Mouse (Mus musculus): ENCODE measurements around the gene Ccdc190. TPM values are rescaled to one million over a fixed set of nuclear protein-coding genes. Genes with fewer than 3 reads are reported as not detected.

Ccdc190 gene
- polyA plus RNA-seq, 1 experiment = not detected

GRCm38 (mm10) chr1:169948866-169949265, 20.4 kb downstream of the Ccdc190 start:
- Histone ChIP-seq H3K36me3 (ENCODE audit: control insufficient read depth, insufficient read depth, low read length) (no peaks in the 10 kb centered on the region; the same call in 1 of the 2 replicates), H3K27ac (ENCODE audit: insufficient read depth, low read depth, low read length) (no peak overlapping the region), H3K27me3 (replicated peaks; ENCODE audit: control insufficient read depth, insufficient read depth, low read length) (no peaks in the 10 kb centered on the region), H3K4me3 (ENCODE audit: insufficient read depth, low read depth, low read length) (no peak overlapping the region), H3K4me1 (ENCODE audit: control insufficient read depth, insufficient read depth, low read length) (no peaks in the 10 kb centered on the region)
- WGBS = 78% methylated on average over 7 of the region's 7 CpGs
- no peak for TF ChIP-seq POLR2A (IDR thresholded peaks at IDR 0.05; ENCODE audit: low read depth, low read length)
- no peak for TF ChIP-seq CTCF (conservative IDR thresholded peaks at IDR 0.05; ENCODE audit: insufficient read depth, insufficient read length, low read depth, low read length)
- no peak for DNase-seq

- TF ChIP-seq CTCF (conservative IDR thresholded peaks at IDR 0.05; ENCODE audit: insufficient read depth, insufficient read length, low read depth, low read length) (no peak), POLR2A (IDR thresholded peaks at IDR 0.05; ENCODE audit: low read depth, low read length) (no peak)
- no peak for DNase-seq
- Histone ChIP-seq H3K4me1 (ENCODE audit: control insufficient read depth, insufficient read depth, low read length) (no peaks in the 10 kb centered on the region), H3K4me3 (ENCODE audit: insufficient read depth, low read depth, low read length) (no peak overlapping the region), H3K27ac (ENCODE audit: insufficient read depth, low read depth, low read length) (no peak overlapping the region), H3K36me3 (ENCODE audit: control insufficient read depth, insufficient read depth, low read length) (peaks cover 2% of the 10 kb centered on the region; the same call in 1 of the 2 replicates), H3K27me3 (replicated peaks; ENCODE audit: control insufficient read depth, insufficient read depth, low read length) (no peaks in the 10 kb centered on the region)
- WGBS = 58% methylated on average over 7 of the region's 7 CpGs
Measured at GRCm38 (mm10) chr1:169949981-169950380, 21.5 kb downstream of the Ccdc190 start.

GRCm38 (mm10) chr1:169950651-169951050, 22.2 kb downstream of the Ccdc190 start:
- H3K27ac ChIP-seq (ENCODE audit: insufficient read depth, low read depth, low read length) = no peak overlapping the region
- no peaks in the 10 kb centered on the region for H3K27me3 ChIP-seq (replicated peaks; ENCODE audit: control insufficient read depth, insufficient read depth, low read length)
- peaks cover 2% of the 10 kb centered on the region; the same call in 1 of the 2 replicates for H3K36me3 ChIP-seq (ENCODE audit: control insufficient read depth, insufficient read depth, low read length)
- H3K4me3 ChIP-seq (ENCODE audit: insufficient read depth, low read depth, low read length) = no peak overlapping the region
- DNase-seq = no peak
- H3K4me1 ChIP-seq (ENCODE audit: control insufficient read depth, insufficient read depth, low read length) = no peaks in the 10 kb centered on the region
- TF ChIP-seq POLR2A (IDR thresholded peaks at IDR 0.05; ENCODE audit: low read depth, low read length) (no peak), CTCF (conservative IDR thresholded peaks at IDR 0.05; ENCODE audit: insufficient read depth, insufficient read length, low read depth, low read length) (peak; percentile 36)
- WGBS = 95% methylated on average over 4 of the region's 4 CpGs

GRCm38 (mm10) chr1:169951561-169951960, 23.1 kb downstream of the Ccdc190 start:
- 94% methylated on average over 6 of the region's 6 CpGs for WGBS
- Histone ChIP-seq H3K27me3 (replicated peaks; ENCODE audit: control insufficient read depth, insufficient read depth, low read length) (no peaks in the 10 kb centered on the region), H3K36me3 (ENCODE audit: control insufficient read depth, insufficient read depth, low read length) (peaks cover 2% of the 10 kb centered on the region; the same call in 1 of the 2 replicates), H3K4me1 (ENCODE audit: control insufficient read depth, insufficient read depth, low read length) (no peaks in the 10 kb centered on the region), H3K4me3 (ENCODE audit: insufficient read depth, low read depth, low read length) (no peak overlapping the region), H3K27ac (ENCODE audit: insufficient read depth, low read depth, low read length) (no peak overlapping the region)
- no peak for DNase-seq
- TF ChIP-seq CTCF (conservative IDR thresholded peaks at IDR 0.05; ENCODE audit: insufficient read depth, insufficient read length, low read depth, low read length) = no peak
- TF ChIP-seq POLR2A (IDR thresholded peaks at IDR 0.05; ENCODE audit: low read depth, low read length) = no peak

GRCm38 (mm10) chr1:169952636-169953035, 24.2 kb downstream of the Ccdc190 start:
- TF ChIP-seq CTCF (conservative IDR thresholded peaks at IDR 0.05; ENCODE audit: insufficient read depth, insufficient read length, low read depth, low read length) (no peak), POLR2A (IDR thresholded peaks at IDR 0.05; ENCODE audit: low read depth, low read length) (no peak)
- Histone ChIP-seq H3K27ac (ENCODE audit: insufficient read depth, low read depth, low read length) (no peak overlapping the region), H3K4me1 (ENCODE audit: control insufficient read depth, insufficient read depth, low read length) (no peaks in the 10 kb centered on the region), H3K27me3 (replicated peaks; ENCODE audit: control insufficient read depth, insufficient read depth, low read length) (no peaks in the 10 kb centered on the region), H3K4me3 (ENCODE audit: insufficient read depth, low read depth, low read length) (no peak overlapping the region), H3K36me3 (ENCODE audit: control insufficient read depth, insufficient read depth, low read length) (peaks cover 2% of the 10 kb centered on the region; the same call in 1 of the 2 replicates)
- WGBS = 92% methylated on average over 10 of the region's 10 CpGs
- DNase-seq = no peak

- no peak overlapping the region for H3K4me3 ChIP-seq (ENCODE audit: insufficient read depth, low read depth, low read length)
- H3K4me1 ChIP-seq (ENCODE audit: control insufficient read depth, insufficient read depth, low read length) = no peaks in the 10 kb centered on the region
- DNase-seq = no peak
- no peak overlapping the region for H3K27ac ChIP-seq (ENCODE audit: insufficient read depth, low read depth, low read length)
- 92% methylated on average over 10 of the region's 10 CpGs for WGBS
- peaks cover 2% of the 10 kb centered on the region; the same call in 1 of the 2 replicates for H3K36me3 ChIP-seq (ENCODE audit: control insufficient read depth, insufficient read depth, low read length)
- H3K27me3 ChIP-seq (replicated peaks; ENCODE audit: control insufficient read depth, insufficient read depth, low read length) = no peaks in the 10 kb centered on the region
- TF ChIP-seq CTCF (conservative IDR thresholded peaks at IDR 0.05; ENCODE audit: insufficient read depth, insufficient read length, low read depth, low read length) = no peak
- no peak for TF ChIP-seq POLR2A (IDR thresholded peaks at IDR 0.05; ENCODE audit: low read depth, low read length)
Measured at GRCm38 (mm10) chr1:169953106-169953505, 24.7 kb downstream of the Ccdc190 start.

GRCm38 (mm10) chr1:169968792-169969515, 40.5 kb downstream of the Ccdc190 start, which contains the start of gene Hsd17b7:
TSS of gene Hsd17b7 (minus strand) at chr1:169969241.
- 0 out of 2 replicates have a peak within 1 kb of the TSS, but pooled peaks have one; percentile 43 for H3K27ac ChIP-seq (ENCODE audit: insufficient read depth, low read depth, low read length)
- TF ChIP-seq CTCF (conservative IDR thresholded peaks at IDR 0.05; ENCODE audit: insufficient read depth, insufficient read length, low read depth, low read length) = no peak
- peak; percentile 79 for TF ChIP-seq POLR2A (IDR thresholded peaks at IDR 0.05; ENCODE audit: low read depth, low read length)

More at GRCm38 (mm10) chr1:169968792-169969515, 40.5 kb downstream of the Ccdc190 start, which contains the start of gene Hsd17b7:
- under 1% methylated on average over 48 of the region's 48 CpGs for WGBS
- DNase-seq = peak; percentile 100
- peak within 1 kb of the TSS; percentile 50 for H3K4me3 ChIP-seq (ENCODE audit: insufficient read depth, low read depth, low read length)
- no peaks in the 10 kb centered on the region for H3K36me3 ChIP-seq (ENCODE audit: control insufficient read depth, insufficient read depth, low read length)
- no peaks in the 10 kb centered on the region for H3K4me1 ChIP-seq (ENCODE audit: control insufficient read depth, insufficient read depth, low read length)
- H3K27me3 ChIP-seq (replicated peaks; ENCODE audit: control insufficient read depth, insufficient read depth, low read length) = no peaks in the 10 kb centered on the region
